Mouse (Mus musculus): ENCODE measurements around the gene Syngr3. TPM values are rescaled to one million over a fixed set of nuclear protein-coding genes. Genes with fewer than 3 reads are reported as not detected.

The Syngr3 gene
- total and polyA plus RNA-seq, 2 experiments from 2014 or later = 334 to 376 TPM

DNA sequence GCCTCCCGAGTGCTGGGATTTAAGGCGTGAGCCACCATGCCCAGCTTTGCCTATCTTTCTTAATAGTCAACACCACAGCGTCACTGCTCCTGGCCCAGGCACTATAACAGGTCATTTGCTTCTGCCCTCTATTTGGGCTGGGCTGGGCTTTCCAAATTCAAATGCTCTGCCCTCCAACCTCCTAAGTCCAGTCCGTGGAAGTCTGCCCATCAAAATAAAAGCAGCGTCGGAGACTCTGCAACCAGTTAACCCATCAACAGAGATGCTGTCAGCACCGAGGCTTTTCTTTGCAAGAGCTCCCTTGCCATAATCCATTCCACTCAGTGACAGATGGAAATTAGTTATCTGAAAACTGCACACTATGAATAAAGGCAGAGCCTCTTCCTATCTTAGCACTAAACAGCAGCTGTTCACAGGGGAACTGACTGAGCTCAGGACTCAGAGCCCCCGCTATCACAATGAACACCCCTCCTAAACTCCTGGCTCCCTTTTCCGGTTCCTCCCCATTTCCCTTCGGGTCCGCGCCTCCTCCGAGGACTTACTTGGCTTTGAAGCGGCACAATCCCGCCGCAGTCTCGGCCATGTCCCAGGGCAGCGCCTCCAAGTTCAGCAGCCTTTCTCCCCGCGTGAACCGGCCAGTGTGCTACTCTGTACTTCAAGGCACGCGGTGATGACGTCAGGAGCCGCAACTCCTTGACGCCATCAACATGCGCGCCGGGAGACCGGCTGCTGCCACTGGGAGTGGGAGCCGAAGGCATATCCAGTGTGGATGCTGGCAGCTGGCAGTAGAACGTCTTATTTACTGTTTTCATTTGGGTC lies 17.4 kb upstream of the Syngr3 start, which contains the start of gene Tbl3:
TSS of gene Tbl3 (minus strand) at position 679 of the 819 bp plus-strand sequence.
- DNase-seq (ENCODE audit: low spot score) (peak; percentile 97), ATAC-seq (ENCODE audit: low FRiP score) (peak; percentile 89)
- H3K36me3 ChIP-seq (ENCODE audit: insufficient read depth, low read length) = peaks cover 24% of the 10 kb centered on the region
- H3K27ac ChIP-seq (ENCODE audit: low read depth, low read length) = peak within 1 kb of the TSS; percentile 77
- peak within 1 kb of the TSS; percentile 72 for H3K4me3 ChIP-seq (ENCODE audit: low read depth, low read length)
- H3K4me2 ChIP-seq (ENCODE audit: low read depth, low read length, poor library complexity, severe bottlenecking) = peak within 1 kb of the TSS; percentile 66
- 3% methylated on average over 32 of the region's 32 CpGs for WGBS
- no peak; the same call in 1 of the 2 replicates for TF ChIP-seq CTCF (IDR thresholded peaks at IDR 0.05)
- H3K4me1 ChIP-seq (ENCODE audit: insufficient read depth, low read length) = no peaks in the 10 kb centered on the region
- H3K27me3 ChIP-seq (ENCODE audit: insufficient read depth, low read length) = no peaks in the 10 kb centered on the region
- H3K9me3 ChIP-seq (ENCODE audit: low read length) = no peaks in the 10 kb centered on the region
- H3K9ac ChIP-seq (replicated peaks; ENCODE audit: low read length, poor library complexity, severe bottlenecking) = peak within 1 kb of the TSS; percentile 68

DNA sequence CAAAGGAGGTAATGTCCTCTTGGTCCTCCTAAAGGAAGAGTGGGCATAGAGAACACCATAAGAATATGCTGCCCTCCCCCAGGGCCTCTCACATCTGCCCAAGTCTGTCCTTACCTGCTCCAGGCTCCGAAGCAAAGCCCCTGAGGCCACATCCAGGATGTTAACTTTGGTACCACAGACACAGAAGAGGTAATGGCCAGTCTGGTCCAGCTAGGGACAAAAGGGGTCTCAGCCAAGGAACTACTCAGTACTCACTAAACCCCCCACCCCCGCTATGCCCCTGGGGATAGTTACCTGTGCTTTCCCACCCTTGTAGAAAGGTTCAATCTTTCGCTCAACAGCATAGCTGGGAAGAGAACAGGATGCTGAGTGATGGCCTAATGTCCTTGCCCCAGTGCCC lies 16.1 kb upstream of the Syngr3 start:
- no peak for ATAC-seq (ENCODE audit: low FRiP score)
- no peaks in the 10 kb centered on the region for H3K9me3 ChIP-seq (ENCODE audit: low read length)
- no peak overlapping the region for H3K4me2 ChIP-seq (ENCODE audit: low read depth, low read length, poor library complexity, severe bottlenecking)
- no peak for DNase-seq (ENCODE audit: low spot score)
- no peak for TF ChIP-seq CTCF (IDR thresholded peaks at IDR 0.05)
- H3K27me3 ChIP-seq (ENCODE audit: insufficient read depth, low read length) = no peaks in the 10 kb centered on the region
- no peak overlapping the region for H3K9ac ChIP-seq (replicated peaks; ENCODE audit: low read length, poor library complexity, severe bottlenecking)
- H3K36me3 ChIP-seq (ENCODE audit: insufficient read depth, low read length) = peaks cover 38% of the 10 kb centered on the region
- WGBS = 95% methylated on average over 3 of the region's 3 CpGs
- H3K27ac ChIP-seq (ENCODE audit: low read depth, low read length) = no peak overlapping the region
- no peaks in the 10 kb centered on the region for H3K4me1 ChIP-seq (ENCODE audit: insufficient read depth, low read length)
- H3K4me3 ChIP-seq (ENCODE audit: low read depth, low read length) = no peak overlapping the region

DNA sequence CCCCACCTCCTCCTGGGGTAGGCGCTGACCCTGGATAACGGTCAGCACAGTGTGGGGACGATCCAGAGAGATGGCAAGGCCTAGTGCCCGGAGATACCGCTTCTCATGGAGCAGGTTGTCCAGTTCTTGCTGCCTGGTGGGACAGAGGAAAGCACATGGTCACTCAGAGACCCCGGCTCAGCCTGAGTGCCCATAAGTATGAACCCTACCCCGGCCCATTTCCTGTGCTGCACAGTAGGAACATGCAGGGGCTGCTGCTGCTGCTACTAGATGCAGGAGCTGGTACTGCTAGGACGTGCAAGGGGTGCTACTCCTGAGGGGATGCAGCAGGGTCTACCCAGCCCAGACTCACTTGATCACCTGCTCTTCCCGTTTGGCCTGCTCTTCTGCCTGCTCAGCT lies 11.5 kb upstream of the Syngr3 start:
- Histone ChIP-seq H3K9ac (replicated peaks; ENCODE audit: low read length, poor library complexity, severe bottlenecking) (no peak overlapping the region), H3K36me3 (ENCODE audit: insufficient read depth, low read length) (peaks cover 51% of the 10 kb centered on the region), H3K4me1 (ENCODE audit: insufficient read depth, low read length) (no peaks in the 10 kb centered on the region), H3K27me3 (ENCODE audit: insufficient read depth, low read length) (no peaks in the 10 kb centered on the region), H3K4me3 (ENCODE audit: low read depth, low read length) (no peak overlapping the region), H3K4me2 (ENCODE audit: low read depth, low read length, poor library complexity, severe bottlenecking) (no peak overlapping the region), H3K27ac (ENCODE audit: low read depth, low read length) (no peak overlapping the region), H3K9me3 (ENCODE audit: low read length) (no peaks in the 10 kb centered on the region)
- TF ChIP-seq CTCF (IDR thresholded peaks at IDR 0.05) = no peak
- ATAC-seq (ENCODE audit: low FRiP score) = no peak
- WGBS = 90% methylated on average over 9 of the region's 9 CpGs
- no peak for DNase-seq (ENCODE audit: low spot score)

DNA sequence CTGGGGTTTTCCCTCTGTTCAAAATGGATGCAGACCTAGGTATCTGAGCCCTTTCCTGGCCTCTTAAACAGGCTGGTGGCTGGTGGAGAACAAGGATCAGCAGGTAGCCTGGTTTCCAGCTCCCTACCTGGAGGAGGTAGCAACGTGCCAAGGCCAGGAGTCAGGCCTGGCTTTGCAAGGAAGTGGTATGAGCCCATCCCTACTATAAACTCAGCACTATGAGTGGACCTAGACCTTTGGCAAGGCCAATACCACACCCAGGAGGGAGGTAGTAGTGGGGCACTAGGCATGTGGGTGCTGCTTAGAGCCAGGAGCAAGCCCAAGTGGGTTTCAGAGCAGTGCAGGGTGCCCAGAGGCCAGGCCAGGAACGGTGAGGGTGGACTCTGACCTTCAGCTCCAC lies 9.7 kb upstream of the Syngr3 start:
- Histone ChIP-seq H3K9ac (replicated peaks; ENCODE audit: low read length, poor library complexity, severe bottlenecking) (no peak overlapping the region), H3K4me2 (ENCODE audit: low read depth, low read length, poor library complexity, severe bottlenecking) (no peak overlapping the region), H3K27me3 (ENCODE audit: insufficient read depth, low read length) (no peaks in the 10 kb centered on the region), H3K36me3 (ENCODE audit: insufficient read depth, low read length) (peaks cover 41% of the 10 kb centered on the region), H3K27ac (ENCODE audit: low read depth, low read length) (no peak overlapping the region), H3K9me3 (ENCODE audit: low read length) (no peaks in the 10 kb centered on the region), H3K4me1 (ENCODE audit: insufficient read depth, low read length) (0 out of 2 replicates have a peak, but pooled peaks cover 3% of the 10 kb centered on the region), H3K4me3 (ENCODE audit: low read depth, low read length) (no peak overlapping the region)
- no peak for ATAC-seq (ENCODE audit: low FRiP score)
- TF ChIP-seq CTCF (IDR thresholded peaks at IDR 0.05) = no peak
- 72% methylated on average over 2 of the region's 2 CpGs for WGBS
- no peak for DNase-seq (ENCODE audit: low spot score)

DNA sequence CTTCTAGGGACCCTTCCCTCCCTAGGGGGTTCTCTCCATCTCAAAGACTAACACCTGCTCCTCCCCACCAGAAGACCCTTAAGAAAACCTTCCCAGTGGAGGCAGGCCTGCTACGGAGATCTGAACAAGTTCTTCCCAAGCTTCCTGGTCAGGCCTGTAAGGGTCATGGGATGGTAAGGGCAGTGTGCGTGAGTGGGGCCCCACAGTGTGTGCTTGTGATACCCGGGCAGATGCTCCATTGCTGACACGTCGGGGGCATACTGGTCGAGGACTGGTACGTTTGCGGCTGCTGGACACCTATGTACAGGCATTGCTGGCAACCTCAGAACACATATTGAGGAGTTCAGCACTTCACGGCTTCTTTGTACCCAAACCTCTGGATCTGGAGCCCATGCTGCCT lies 9.0 kb upstream of the Syngr3 start:
- no peak overlapping the region for H3K4me2 ChIP-seq (ENCODE audit: low read depth, low read length, poor library complexity, severe bottlenecking)
- H3K27ac ChIP-seq (ENCODE audit: low read depth, low read length) = no peak overlapping the region
- TF ChIP-seq CTCF (IDR thresholded peaks at IDR 0.05) = no peak
- no peak overlapping the region for H3K4me3 ChIP-seq (ENCODE audit: low read depth, low read length)
- H3K36me3 ChIP-seq (ENCODE audit: insufficient read depth, low read length) = peaks cover 34% of the 10 kb centered on the region
- DNase-seq (ENCODE audit: low spot score) = no peak
- H3K9me3 ChIP-seq (ENCODE audit: low read length) = no peaks in the 10 kb centered on the region
- no peak overlapping the region for H3K9ac ChIP-seq (replicated peaks; ENCODE audit: low read length, poor library complexity, severe bottlenecking)
- ATAC-seq (ENCODE audit: low FRiP score) = no peak
- H3K27me3 ChIP-seq (ENCODE audit: insufficient read depth, low read length) = no peaks in the 10 kb centered on the region
- 0 out of 2 replicates have a peak, but pooled peaks cover 3% of the 10 kb centered on the region for H3K4me1 ChIP-seq (ENCODE audit: insufficient read depth, low read length)
- WGBS = 66% methylated on average over 9 of the region's 9 CpGs

DNA sequence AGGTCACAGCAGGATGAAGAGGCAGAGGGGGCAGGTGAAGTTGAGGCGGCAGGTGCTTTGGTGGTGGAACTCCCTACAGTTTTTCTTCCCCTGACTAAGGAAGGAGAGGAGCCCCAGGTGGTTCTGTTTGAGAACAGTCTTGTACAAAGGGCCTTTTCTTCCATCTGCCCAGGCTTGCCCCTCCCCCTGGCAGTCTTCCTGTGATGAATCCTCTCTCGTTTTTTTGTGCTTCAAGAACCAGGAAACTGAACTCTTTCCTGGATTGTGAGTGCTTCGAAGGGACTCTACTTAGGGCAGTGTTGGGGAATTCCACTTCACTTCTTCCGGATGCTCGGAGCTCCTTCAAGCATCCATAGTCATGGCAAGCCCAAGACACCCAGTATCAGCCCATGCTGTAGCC lies 8.2 kb upstream of the Syngr3 start:
- Histone ChIP-seq H3K9ac (replicated peaks; ENCODE audit: low read length, poor library complexity, severe bottlenecking) (no peak overlapping the region), H3K4me2 (ENCODE audit: low read depth, low read length, poor library complexity, severe bottlenecking) (no peak overlapping the region), H3K9me3 (ENCODE audit: low read length) (no peaks in the 10 kb centered on the region), H3K36me3 (ENCODE audit: insufficient read depth, low read length) (peaks cover 34% of the 10 kb centered on the region), H3K27me3 (ENCODE audit: insufficient read depth, low read length) (no peaks in the 10 kb centered on the region), H3K4me1 (ENCODE audit: insufficient read depth, low read length) (0 out of 2 replicates have a peak, but pooled peaks cover 3% of the 10 kb centered on the region), H3K4me3 (ENCODE audit: low read depth, low read length) (no peak overlapping the region), H3K27ac (ENCODE audit: low read depth, low read length) (no peak overlapping the region)
- DNase-seq (ENCODE audit: low spot score) (no peak), ATAC-seq (ENCODE audit: low FRiP score) (no peak)
- WGBS = 22% methylated on average over 5 of the region's 5 CpGs
- no peak for TF ChIP-seq CTCF (IDR thresholded peaks at IDR 0.05)

Measured in midbrain, postnatal 0 days (tissue).